Mouse (Mus musculus): ENCODE results near the gene Mpzl1.
A peak's percentile ranks its signal among the peaks of the same experiment; 100 is the strongest.

Gene Mpzl1

DNA sequence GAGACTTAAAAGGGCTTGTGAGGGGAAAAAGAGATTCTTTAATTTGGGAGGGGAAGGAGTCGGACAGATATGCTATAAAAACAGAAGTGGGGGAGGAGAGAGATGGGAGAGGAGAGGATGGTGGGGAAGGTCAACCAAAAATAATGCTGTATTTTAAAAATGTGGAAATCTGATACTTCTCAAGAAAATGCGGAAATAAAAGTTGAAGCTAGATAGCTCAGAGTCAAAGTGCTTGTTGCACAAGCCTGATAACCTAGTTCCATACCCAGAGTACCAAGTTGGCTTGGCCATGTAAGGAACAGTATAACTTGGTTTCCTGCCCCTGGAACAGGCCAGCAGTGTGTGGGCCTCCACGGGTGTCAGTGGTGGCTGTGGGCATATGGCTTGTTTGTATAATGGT is 19.5 kb downstream of the Mpzl1 start:
- no peak for DNase-seq (ENCODE audit: low read depth, low spot score)

DNA sequence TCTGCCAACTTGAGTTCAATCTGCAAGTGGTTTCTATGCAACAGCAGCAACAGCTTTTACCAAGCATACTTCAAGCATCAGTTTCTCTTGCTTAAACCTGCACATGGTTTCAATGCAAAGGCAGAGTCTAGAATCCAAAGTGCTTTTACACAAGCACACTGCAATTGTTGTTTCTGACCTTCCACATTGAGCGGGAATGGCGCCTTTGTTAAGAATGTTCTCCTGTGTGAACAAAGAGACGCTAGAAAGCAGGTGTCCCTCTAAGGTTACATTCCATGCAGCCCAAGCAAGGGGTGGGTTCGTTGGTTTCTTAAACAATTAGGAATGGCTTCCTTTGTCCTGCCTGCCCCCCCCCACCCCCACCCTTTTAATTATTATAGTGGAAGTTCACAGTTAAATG is 20.4 kb downstream of the Mpzl1 start:
- no peak for DNase-seq (ENCODE audit: low read depth, low spot score)

DNA sequence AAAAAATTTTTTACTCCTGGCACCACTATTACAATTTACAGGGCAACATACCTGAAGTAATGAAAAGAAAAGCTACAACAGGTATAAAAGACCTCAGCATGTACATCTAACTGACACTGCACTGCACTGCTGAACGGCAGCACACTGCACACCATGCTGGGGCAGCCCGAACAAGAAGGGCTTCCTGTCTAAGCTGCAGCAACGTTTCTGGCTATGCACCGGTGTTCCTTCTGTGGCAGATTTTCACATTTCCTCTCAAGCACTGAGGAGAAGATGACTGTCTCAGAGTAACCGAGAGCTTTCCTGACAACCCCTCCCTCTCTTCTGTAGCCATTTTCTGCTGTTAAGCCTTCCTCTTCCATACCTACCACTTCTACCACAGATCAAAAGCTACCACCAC is 21.6 kb downstream of the Mpzl1 start:
- DNase-seq (ENCODE audit: low read depth, low spot score) = no peak

DNA sequence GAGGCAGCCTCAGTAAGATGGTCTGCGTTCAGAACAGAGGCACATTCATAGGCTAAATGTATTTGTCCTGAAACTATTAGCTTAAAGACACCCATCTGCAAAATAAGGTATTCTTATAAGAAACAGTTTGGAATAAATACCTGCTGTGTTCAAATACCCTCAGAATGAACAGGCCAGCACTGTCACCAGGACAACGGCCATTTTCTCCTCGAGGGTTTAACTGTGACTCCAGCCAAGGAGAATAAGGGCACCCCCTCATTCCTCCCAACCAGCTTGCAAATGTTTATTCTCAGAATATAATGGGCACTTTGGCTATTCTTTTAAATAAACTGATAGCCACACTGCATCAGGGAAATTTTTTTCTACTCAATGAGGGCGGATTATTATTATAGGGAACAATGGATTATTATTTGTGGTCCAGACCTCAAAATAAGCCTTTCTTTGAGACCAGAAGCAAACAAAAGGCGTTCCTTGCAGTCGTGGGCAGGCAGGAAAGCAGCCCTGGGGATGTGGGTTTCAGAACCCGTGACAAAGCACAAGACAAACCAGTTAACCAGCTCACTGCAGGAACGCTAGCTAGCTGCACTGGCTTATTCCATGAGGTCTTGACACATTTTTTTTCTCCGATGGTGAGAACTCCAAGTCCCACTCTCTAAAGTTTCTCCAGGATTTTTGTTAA is 23.9 kb downstream of the Mpzl1 start:
- peak; percentile 87 for DNase-seq (ENCODE audit: low read depth, low spot score)

DNA sequence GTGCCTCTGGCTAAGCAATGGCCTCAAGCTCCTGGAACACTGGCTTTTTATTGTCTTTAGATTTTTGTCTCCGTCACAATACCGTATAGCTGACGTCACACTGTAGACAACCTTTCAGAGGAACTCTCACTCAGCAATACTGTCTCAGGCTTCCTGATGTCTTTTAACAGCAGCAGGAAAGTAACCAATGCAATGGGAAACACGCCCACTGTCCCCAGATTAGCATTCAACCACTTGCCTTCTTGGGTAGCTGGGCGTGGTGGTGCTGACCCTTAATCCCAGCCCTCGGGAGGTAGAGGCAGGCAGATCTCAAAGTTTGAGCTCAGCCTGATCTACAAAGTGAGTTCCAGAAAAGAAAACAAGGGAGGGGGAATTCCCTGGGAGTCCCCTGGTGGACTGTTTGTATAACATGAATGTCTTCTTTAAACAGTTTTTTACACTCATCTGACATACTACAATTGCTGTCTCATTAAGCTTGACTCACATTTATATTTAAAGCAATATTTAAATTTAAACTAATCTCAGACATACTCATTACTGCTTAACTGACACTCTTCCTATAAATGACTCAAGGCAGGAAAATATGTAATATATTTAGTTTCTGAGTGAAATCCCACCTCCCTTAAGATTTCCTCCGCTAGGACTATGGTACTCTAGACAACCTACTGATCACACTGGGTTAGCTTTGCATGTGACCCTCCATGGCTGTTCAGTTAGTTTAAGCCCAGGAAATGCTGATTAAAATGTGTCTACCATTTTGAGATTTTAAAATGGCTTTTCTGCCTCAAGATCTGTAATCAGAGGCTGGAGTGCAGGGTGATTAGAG is 24.6 kb downstream of the Mpzl1 start:
- no peak for DNase-seq (ENCODE audit: low read depth, low spot score)

DNA sequence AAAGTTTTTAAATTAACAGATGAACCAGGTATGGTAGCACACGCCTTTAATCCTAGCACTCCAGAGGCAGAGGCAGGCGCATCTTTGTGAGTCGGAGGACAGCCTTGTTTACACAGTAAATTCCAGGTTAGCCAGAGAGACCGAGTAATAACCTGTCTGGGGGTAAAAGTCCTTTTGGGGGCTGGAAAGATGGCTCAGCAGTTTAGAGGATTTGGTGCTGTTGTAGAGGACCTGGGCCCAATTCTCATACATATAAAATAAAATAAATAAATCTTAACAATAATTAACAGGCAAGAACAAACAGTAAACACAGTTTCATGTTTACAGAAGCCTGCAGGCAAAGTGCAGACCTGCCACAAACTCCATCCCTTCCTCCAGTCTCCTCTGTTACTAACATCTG is 25.4 kb downstream of the Mpzl1 start:
- no peak for DNase-seq (ENCODE audit: low read depth, low spot score)

DNA sequence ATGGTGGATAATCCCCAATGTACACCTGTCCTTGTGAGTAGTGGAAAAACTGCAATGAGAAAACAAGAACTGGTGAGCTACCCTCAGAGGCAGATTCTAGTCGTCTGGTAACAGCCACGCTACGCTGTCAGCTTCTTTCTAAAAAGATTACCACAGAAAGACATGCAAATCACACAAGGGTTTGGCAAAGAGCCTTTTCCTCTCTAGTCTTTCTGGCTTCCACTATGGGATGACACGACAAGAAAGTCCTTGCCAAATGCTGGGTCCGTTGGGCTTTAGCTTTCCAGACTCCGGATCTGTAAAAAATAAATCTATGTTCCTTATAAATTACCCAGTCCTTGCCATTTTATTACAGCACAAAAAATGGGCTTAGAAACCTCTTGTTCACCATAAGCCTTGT is 28.6 kb downstream of the Mpzl1 start:
- DNase-seq (ENCODE audit: low read depth, low spot score) = peak; percentile 60

DNA sequence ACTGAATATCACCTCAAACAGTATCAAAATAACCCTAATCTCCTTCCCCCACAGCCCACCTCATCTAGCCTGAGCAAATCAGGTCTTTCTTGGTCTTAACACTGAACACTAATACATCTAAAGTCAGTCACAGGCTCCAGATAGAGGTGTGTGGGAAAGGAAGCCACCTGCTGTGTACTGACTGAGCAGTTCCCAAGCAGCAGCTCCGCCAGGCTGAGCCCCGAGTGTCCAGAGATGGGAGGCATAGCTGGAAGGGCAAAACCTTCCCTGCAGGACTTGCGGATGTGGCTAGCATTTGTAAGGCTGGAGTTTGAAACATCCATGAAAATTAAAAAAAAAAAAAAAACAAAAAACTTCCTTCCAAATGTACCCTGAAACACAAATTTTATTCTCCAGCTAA is 29.2 kb downstream of the Mpzl1 start:
- no peak for DNase-seq (ENCODE audit: low read depth, low spot score)

DNA sequence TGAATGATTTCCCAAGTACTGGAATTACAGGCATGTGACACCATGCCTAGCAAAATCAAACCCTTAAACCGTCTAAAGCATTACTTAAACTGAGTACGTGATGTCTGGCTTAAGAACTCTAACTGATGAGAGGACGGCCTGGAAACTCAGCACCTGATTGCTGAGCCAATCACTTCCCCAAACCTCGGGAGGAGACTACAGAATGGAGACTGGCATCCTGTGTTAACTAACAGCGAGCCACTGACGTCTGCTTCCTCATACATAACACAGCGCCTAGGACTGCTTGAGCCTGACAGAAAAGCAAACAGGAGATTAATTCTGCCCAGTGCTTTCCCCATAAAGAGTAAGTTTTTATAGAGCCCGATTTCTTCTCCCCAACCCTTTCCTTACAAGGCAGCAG is 30.1 kb downstream of the Mpzl1 start:
- DNase-seq (ENCODE audit: low read depth, low spot score) = no peak

DNA sequence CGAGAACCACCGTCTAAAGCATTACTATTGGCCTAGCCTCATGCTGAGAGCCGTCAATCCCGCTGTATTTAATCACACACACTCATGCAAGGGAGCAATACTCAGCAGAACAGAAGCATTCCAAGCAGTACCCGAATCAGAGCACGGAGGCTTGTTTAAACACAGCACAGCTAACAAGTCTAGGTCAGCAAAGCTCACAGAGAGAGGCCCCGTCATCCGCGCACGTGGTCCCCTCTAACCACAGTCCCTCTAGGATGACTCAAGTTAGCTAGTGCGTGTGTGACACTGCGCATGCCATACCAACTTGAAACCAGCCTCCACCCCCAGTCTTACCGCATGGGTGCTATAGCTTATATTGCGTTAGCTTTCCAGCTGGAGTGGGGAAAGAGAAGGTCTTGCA is 31.1 kb downstream of the Mpzl1 start:
- no peak for DNase-seq (ENCODE audit: low read depth, low spot score)

DNA sequence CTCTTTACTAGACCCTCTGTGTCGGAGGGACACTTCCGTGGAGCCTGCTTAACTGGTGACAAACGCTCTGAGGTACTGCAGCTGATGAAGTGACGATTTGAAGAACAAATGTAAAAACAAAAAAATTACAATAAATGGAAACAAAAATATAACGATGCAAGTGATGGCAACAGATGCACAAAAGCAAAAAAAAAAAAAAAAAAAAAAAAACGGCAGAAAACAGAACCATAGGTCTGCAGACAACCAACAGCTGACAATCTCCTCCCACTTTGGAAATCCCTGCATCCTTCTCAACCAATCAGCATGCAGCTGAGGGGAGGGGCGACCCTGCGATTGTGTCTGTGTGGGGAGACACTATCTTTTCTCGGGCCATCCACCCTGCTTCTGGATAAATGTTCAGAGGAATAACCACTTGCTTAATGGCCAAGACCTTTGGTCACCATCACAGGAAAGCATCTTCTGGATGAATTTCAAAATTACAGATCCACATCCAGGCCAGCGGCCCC is 32.5 kb downstream of the Mpzl1 start:
- DNase-seq (ENCODE audit: low read depth, low spot score) = no peak

DNA sequence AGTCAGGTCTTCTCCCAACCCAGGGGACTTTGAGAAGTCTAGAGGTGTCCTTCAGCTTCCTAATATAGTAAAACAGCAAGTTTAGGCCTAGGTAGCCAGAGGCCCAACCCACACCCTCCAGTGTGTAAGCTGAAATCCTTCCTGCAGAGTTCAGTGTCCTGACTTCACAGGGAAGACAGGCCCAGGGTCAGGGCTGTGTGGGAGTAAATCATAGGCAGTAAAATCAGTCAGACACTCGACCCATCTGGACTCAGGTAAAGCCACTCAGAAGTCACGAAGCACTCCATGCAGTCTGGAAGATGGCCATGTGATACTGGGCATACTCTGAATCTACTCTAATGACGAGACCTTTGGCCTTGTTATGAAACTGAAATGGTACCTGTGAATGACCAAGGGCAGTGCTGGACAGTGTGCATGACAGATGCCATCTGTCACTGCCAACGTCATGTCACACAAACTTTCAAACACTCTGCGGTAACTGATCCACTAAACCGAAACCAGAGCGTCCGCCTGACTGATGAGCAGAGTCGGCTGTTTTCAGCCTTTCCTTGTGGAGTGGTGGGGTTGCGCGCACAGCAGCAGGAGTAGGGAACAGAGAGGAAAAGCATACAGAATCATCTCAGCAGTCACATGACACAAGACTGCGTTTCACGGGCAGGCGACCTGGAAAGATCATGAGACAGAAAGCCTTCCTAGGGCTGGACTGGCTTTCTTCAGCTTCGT is 39.5 kb downstream of the Mpzl1 start:
- peak; percentile 24 for DNase-seq (ENCODE audit: low read depth, low spot score)

DNA sequence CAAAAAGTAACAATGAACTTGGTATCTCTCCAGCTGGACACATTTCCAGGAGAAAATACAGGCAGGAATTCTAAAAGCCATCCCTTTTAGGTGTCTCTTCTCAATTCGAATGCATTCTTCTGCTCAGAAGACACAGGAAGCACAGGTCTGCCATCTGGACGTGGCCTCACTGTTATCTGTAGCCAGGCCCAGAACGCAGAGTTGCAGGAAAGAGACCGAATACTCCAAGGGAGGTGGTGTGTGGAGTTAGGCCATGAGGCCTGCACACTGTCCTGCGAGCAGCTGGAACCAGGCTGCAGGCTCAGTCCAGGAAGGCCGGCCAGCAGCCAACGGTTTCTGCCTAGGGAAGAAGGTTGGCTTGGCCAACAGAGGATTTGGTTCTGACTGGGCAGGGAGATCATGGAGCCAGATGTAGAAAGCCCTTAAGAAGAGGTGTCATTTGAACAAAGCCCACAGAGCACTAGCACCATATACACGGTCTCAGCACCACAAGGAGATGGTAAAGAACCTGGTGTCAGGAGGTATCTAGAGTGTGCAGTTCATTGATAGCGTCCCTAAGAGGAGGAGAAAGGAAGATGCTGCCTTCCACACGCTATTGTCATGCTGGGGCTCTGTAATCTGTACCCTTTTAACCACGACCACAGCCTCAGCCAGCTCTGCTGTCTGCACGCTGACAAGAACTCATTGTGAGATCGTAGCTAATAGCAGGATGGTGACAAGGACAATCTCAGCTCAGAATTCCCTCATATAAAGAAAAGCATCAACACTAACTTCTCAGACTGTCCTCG is 41.8 kb downstream of the Mpzl1 start:
- DNase-seq (ENCODE audit: low read depth, low spot score) = no peak

DNA sequence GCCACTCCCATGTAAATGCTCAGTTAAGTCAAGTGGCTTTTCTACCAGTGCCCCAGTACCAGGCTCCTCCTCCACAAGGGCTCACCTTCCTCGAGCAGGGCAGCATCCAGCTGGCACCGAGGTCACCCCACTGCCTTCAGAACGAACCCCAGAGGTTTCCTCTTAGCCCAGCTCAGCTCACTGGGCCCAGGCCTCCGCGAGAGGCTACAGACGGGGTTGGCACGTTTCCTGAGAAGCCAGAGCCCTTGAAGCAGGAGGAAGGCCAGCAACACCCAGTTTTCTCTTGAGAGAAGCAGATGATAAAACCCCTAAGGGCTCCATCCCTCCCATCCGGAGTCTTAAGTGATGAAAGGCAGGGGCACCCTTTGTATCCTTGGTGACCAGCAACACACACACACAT is 43.6 kb downstream of the Mpzl1 start:
- DNase-seq (ENCODE audit: low read depth, low spot score) = no peak

DNA sequence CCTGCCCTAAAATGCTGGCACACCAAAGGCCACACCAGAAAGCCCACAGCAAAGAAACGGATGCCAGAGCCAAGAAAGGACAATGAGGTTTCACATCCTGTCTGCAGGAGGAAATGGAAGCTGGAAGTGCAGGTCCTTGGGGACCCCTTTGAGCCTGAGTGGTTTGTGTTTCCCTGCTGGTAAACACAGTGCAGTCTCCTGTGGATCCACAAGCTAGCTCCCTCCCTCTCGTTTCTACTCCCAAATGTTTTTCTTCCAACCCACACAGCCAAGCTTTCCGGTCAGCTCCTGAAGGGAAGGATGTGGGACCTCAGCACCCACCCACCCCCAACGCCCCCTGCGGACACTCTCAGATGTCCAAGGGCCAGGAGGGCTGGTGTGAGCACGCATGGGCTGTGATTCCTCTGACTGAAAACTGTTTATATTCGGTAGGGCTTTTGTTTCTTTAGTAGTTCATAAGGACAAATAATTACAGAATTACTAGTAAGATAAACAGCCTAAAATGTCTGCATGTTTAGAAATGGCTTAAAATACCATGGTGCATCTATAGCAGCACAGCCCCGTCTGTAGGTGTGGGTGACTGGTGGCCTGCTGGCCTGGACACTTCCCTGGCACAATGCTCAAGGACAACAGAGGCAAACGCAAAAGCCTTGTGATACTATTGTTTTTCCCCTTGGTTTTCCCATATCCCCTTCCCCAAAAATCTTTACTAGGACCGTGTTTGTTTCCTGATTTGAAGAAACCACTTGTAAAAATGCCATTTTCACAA is 44.9 kb downstream of the Mpzl1 start:
- no peak for DNase-seq (ENCODE audit: low read depth, low spot score)

DNA sequence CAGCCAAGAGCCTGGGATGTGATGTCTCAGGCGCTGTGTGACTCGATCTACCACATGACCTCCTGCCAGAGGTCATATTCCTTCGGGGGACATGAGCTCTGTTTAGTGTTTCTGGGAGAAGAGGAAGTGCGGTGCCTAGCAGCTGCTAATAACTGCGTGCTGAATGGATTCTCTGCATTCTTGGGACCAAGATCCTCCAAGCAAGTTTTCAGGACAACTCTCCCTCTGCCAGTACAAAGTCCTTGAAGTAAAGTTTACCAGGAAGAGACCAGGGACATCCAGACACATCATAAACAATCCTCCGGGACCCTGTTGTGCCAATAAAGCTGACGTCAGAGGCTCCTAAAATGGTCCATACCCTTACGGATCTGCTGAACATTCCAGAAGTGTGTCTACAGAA is 46.5 kb downstream of the Mpzl1 start:
- no peak for DNase-seq (ENCODE audit: low read depth, low spot score)

DNA sequence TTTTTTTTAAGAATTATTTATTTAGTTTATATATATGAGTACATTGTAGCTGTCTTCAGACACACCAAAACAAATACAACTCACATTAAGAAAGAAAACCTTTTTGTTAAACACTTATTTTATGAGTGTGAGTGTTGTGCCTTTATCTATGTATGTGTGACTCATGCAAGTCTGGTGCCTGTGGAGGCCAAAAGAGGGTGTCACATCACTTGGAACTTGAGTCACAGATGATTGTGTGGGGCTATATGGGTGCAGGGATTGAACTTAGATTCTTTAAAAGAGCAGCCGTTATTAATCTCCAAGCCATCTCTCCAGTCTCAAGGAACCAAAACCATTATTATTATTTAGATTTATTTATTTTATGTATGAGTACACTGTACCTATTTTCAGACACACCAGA is 48.0 kb downstream of the Mpzl1 start:
- DNase-seq (ENCODE audit: low read depth, low spot score) = peak; percentile 35

DNA sequence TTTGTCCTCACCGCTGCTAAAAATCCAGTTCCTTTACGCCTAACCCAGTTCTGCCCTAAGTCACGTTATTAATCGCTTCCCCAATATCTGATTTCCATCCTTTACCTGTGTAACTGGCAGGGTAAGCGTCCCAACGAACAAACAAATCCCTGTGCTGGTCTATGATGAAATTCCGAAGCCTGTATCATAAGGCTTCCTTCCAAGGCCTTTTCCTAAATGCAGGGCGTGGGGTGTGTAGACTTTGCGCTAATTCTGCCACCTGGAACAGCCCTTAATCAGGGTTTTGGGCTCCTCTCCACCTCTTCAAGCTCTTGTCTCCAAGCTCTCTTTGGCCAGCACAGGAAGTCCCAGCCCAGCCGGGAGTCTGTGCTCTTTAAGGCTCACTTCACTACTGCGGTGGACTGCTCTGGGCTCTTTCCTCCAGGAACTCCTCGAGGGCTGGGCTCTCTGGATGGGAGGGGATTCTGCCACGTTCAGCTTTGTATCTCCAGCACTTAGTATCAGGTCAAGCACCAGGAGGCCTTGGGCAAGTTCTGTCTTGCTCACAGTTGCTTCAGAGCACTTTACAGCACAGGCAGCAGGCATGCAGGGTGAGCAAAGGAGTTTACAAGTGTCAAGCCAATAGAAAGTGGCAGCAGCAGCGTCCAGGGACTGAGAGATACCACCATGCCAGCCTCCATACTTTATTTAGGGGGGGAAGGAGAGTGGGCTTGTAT is 48.8 kb downstream of the Mpzl1 start:
- DNase-seq (ENCODE audit: low read depth, low spot score) = no peak

DNA sequence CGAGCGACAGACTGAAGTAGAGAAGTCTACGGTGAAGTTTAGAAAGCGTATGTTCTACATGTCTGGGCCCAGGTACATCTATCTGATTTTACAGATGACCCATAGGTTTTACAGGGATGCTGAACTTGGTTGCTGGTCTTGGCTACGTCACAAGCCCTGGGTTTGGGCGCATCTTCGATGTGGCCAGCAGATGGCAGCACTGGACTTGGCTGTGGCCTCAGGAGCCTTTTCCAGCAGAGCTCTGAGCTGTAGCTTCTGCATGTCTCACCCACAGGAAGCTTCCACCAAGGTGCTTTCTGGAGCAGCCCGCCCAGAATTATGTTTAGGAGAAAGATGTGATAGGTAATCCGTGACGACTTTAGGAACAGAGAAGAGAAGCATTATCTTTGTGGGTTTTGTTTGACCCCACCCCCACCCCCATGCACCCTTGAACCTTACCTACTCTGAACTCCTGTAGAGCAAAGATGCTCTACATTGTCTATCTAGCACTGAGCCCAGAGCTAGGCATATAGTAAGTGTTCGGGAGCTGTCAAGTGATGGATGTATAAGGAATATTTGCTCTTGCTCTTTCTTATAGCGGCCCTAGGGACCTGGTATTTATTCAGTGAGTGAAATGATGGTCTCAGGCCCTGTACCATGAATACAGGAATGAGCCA is 50.7 kb downstream of the Mpzl1 start:
- peak; percentile 96 for DNase-seq (ENCODE audit: low read depth, low spot score)

DNA sequence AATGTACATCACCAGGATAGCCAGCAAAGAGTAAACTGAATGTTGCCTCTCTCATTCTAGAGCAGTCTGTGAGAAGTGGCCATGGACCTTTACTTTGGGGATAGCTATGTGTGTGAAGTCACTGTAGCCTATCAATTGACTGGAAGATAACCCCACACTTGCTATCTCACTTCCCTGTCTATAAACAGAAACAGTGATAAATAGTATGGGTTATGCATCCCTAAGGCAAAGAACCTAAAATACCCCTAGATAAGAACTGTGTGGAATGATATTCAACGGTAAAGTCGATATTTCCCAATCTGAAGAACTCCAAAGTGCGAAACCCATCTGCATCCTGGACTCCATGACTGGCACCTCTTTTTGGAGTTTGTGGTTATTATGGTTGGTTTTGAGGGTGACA is 53.1 kb downstream of the Mpzl1 start:
- no peak for DNase-seq (ENCODE audit: low read depth, low spot score)

Measured in brain, adult 2 months (tissue).